Mouse (Mus musculus): ENCODE results near the gene Smim22.
A peak's percentile ranks its signal among the peaks of the same experiment; 100 is the strongest.

Gene Smim22

DNA sequence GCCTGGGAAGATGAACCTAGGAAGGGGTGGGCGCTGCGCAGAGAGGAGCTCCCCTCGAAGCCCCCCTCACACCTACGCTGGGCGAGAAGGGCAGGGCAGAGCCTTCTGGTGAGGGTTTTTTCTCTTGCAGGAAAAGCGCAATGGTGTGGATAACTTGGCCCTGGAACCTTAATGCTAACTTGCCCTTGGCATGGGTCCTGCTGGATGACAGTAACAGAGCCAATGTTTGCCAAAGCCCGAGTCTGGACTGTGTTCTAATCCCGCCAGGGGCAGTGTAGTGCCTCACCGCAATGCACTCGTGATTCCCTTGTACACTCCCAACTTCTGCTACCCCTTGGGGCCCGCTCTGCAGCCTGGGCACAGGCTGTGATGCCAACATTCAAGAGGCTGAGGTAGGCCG lies 988 bp downstream of the Smim22 start:
- DNase-seq (ENCODE audit: low spot score) = no peak

DNA sequence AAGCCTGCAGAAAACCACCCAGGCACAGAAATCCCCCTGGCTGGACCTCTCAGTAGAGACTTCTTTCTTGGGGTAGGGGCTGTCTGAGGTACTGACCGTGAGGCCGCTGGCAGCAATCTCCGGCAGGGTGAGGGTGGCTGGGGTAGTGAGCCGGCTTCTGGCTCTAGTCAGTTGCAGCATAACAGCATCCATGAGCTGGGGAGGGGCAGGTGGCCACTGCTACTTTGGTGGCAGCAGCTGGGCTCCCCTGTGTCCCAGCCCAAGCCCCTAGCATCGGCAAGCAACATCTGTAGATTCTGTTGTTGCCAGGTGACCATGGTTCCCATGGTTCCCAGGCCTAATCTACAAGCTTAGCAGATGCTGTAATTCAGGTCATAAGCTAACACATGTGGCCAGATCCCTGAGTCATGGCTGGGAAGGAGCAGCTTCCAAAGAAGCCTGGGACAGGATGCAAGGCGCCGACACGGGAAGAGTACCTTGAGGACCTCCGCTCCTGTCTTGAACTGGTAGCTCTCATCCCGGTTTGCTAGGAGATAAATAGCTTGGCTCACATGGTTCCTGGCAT lies 3.4 kb downstream of the Smim22 start:
- DNase-seq (ENCODE audit: low spot score) = peak; percentile 15

DNA sequence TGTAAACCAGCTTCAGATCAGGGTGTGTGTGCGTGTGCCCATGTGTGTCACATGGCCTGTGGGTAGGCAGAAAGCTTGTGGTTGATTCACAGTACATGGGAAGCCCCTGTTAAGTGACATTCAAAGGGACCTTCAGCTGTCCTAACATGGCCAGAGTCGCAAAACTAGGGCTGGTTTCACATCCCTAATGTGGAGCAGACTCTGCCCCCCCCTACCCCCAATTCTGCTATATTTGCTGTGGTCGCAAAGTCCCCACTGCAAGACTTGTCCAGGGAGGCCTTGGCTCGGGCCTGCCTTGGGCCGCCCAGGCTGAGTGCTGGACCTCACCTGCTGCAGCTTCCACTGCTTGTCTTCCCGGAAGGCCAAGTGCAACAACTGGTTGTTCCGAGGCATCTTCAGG lies 4.2 kb downstream of the Smim22 start:
- no peak for DNase-seq (ENCODE audit: low spot score)

DNA sequence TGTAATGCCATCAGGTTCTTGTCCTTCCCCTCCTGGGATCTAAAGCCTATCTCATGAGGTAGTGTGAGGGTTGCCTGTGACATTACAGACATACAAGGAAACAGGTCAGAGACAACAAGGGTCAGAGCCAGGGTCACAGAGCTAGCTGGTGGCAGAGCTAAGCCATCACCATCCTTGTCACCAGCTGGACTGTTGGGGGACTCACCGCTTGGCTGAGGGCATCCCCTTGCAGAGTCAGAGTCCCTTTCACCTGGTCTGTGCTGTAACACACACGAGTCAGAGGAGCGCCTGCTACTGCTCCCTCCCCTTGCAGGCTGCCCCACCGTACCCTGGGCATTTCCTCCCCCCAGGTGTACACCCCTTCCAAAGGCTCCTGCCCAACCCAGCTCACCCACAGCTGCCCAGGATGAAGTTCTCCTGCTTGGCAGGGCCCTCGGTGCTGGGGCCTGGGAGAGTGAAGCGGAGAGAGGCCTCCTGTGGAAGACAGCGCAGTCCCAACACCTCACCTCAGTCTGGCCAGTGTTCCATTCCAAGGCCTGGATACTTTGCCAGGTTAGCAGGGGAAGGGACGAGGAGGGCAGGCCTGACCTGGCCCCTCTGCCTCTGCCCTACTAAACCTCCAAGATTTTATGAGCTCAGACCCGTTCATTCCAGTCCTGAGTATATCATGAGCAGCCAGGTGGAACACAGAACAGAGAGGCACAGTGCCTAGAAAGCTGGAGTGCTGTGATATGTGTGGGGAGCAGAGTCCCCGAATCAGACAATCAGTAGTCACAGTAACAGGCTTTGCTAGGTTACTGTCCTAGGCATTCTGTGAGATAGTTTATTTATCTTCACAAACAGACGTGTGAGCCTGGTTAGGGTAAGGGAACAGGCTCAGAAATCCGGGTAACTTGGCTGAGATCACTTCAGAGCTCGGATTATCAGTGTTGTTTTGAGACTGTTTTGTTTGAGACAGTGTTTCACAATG lies 5.2 kb downstream of the Smim22 start:
- DNase-seq (ENCODE audit: low spot score) = no peak

DNA sequence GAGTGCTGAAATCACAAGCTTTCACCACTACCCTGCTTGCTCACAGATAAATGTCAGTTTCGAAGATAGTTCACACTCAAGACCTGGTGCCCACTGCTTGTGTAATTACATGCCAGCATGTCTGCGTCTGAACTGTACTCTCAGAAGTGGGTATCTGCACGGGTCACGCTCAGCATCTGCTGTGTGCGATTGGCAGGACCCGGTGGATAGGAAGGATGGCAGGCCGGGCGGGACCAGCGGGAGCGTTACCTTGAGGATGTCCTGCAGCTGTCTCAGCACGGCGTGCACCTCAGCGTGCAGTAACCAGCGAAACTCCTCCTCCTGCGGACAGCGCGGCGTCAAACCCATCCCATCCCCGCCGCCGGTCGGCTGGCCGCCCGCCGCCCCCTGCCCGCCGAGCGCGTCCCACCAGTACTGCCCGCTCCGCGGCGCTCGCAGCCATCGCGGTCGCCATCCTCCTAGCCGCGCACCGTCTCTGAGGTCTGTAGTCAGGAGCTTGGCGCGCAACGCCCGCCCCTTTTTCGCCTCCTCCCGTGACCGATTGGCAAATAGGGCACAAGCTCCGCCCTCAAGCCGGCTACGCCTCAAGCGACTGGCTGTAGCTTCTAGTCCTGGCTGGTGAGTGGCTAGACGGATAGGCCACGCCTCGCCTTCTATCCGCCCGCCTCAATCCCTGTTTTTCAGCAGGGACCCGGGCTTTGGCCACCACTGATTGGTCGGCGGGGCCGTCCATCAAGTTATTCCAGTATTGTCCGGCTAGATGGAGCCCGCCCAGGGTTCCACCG lies 6.2 kb downstream of the Smim22 start, which contains the start of gene Rogdi:
Gene Rogdi (minus strand): TSS at position 500 of the 785 bp plus-strand sequence.
- peak; percentile 100 for DNase-seq (ENCODE audit: low spot score)

DNA sequence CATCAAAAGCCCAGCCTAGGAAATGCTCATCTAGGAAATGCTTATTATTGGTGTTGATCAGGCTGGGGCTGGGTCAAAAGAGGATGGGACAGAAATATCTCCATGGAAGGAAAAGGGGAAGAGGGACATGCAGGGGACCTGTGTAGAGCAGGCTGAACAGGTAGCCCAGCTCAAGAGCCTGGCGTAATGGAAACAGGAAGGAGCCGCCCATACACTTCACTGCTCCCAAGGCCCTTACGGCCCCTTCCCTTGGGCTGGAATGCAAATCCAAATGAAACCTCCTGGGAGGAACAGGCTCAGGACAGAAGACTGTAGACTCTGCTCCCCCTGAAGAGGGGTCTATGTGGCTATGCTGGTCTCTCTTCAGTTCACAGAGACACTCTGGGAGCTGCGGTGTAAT lies 7.5 kb downstream of the Smim22 start:
- DNase-seq (ENCODE audit: low spot score) = no peak

DNA sequence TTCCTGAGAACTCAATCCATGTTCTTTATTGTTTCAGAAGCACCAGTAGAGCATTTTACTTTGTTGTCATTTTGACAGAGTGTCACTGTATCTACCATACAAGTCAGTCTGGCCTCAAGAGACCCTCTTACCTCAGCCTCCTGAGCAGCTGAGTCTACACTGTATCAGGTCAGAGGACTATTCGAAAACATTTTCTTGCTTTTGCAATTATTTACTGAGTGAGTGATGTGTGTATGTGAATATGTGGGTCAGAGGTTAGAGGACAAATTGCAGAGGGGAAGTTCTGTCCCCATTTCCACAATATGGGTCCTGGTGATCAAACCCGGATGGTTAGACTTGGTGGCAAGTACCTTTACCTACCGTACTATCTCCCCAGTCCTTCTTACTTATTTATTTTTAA lies 16.9 kb downstream of the Smim22 start:
- no peak for DNase-seq (ENCODE audit: low spot score)

DNA sequence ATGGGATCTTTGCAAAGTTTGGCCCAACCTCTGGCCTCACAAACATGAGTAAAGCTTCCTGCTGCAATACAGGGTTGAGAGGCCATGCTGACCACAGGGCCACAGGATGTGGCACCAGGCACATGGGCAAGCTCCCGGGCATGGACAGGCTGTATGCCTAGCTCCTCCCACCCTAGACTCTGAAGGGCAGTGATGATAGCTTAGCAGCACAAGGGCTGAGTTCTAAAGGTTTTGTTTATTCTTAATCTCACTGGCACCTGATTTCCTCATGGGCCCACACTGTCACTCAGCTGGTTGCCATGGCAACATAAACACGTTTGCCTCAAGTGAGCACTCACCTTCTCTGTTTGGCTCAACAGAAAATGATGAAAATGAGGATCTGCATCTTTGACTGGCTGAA lies 22.8 kb downstream of the Smim22 start:
- no peak for DNase-seq (ENCODE audit: low spot score)

DNA sequence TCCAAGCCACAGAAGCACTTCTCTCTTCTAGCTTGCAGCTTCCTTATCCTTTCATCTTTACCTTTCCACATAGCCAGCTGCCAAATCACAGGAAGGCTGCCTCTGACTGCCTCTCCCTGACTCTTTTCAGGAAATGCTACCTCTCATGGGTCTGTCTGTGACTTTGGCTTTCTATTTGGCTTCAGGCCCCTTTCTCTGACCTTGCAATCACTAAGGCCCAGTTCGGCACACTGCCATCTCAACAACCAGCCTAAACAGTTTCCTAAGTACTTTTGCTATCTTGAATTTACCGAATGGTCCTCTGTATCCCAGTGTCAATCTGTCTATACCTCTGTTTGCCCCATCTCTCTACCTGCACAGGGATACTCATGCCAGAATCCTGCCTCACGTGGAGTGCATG lies 28.5 kb downstream of the Smim22 start:
- no peak for DNase-seq (ENCODE audit: low spot score)

DNA sequence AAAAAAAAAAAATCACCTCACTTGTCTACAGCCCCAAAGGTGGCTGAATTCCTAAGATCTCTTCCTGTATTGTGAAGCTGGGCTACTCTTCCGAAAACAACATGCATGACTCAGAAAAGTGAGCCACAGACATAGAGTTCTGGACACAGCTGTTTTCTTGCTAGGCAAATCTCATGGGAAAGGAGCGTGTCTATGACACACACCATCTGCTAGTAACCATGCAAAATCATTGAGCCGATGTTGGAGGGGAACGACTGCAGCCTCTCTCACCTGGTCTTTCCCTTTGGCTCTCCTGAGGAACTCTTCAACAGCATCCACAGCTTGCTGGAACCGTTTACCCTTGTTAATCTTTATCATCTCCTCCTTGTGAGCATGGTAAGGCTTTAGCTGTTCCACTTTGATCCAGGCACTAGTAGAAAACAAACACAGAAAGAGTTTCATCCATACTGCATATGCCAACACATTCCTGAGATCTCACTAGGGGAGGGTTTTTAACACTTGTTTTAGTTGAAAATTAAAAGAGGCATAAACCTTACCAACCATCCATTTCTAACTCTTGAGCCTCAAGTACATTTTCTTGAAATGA lies 29.7 kb downstream of the Smim22 start:
- peak; percentile 10 for DNase-seq (ENCODE audit: low spot score)

DNA sequence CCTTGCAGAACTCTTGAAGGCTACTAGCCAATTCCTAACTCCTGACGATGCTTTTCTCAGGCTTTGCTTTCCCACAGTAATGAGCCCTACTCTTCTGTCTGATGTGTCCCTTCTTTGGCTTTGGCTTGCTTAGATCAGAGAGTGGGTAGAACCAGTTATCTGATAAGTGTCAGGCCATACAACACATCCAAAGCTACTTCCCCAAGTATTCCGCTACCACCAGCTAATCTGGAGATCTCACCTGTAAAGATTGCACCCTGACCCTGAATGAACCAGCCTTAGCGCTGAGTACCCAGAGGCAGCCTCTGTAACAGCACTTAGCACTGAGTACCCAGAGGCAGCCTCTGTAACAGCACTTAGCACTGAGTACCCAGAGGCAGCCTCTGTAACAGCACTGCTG lies 38.2 kb downstream of the Smim22 start:
- no peak for DNase-seq (ENCODE audit: low spot score)

DNA sequence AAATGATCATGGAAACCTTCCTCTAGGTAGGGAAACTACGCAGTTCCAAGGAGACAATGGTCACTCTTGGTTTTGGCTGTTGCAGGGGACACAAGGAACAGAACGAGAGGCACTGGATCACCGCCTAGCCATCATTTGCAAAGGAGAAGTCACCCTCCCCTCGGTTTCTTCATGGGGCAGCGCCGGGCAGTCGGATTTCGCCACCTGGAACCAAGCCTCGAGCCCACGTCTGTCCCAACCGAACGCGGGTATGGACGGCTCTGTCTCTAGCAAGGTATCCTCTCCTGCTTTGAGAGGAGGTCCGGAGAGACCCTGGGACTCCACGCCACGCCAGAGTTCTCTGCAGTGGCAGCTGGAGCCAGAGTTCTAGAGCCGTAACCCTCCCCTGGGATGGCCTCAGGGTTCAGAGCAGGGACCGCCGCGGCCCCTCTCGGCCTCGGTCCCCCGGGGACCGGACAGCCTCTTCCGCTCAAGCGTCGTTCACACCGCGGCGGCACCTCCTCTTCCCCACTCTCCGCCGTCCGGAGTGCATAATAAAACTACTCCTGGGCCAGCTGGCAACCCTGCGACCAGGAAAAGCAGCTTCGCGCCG lies 42.2 kb downstream of the Smim22 start:
- no peak for DNase-seq (ENCODE audit: low spot score)

DNA sequence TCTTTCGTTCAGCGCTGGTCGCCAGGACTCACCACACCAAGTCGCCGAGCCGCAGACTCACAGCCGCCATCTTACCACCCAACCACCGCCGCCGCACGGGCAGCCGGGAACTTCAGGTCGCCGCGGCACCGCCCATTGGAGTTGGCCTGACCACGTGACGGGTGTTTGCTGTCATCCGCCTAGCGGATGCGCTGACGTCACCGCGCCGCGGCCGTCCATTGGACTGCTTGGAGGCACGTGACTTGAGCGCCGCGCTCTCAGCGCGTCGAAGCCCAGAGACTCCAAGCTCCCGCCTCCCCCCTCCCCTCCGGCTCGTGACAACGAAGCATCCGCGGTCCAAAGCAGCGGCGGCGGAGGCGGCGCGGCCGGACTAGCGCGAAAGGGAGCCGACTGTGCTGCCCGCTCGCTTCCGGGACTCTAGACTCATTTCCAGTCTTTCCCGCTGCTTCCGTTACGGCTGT lies 42.7 kb downstream of the Smim22 start, which contains the start of the genes Glyr1 and Ubn1:
Gene Glyr1 (minus strand): TSS at position 90 of the 461 bp plus-strand sequence.
Gene Ubn1 (plus strand): TSS at position 284 of the 461 bp plus-strand sequence.
- peak; percentile 99 for DNase-seq (ENCODE audit: low spot score)

DNA sequence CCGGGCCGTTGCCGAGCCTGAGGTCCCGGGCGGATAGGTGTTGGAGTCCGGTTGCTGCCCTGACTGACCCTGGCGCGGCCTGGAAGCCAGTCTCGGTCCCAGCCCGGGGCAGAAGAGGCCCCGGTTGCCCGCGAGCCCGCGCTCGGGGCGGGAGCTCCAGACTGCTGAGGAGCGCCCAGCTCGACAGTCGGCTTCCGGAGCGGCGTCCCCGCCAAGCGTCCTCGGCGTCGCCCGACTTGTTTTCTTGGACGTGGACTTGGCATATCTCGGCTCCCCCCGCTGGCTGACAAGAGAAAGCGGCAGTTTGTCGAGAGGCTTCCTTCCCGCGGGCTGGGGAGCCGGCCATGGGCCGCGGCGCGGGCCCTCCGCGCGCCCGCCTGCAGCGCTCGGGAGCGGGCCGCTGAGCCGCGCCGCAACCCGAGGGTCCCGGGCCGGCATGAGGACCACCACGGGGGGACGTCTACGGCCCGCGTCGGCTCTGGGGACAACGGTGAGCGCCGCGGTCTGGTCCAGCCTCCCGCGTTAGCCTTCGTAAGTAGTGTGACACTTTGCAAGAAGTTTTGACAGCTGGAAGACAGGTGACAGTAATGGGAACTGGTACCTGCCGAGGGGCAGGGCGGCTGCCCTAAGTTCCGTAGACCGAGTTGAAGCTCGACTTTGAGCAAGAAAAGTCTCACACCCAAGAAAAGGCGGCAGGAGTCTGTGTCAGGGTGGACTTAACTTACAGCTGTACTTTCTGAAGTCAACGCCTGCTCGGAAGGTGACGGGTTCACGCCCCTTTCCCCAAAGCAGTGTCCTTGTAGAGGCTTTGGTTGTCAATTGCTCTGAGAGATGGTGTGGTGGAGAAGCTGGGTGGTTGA lies 43.4 kb downstream of the Smim22 start:
- peak; percentile 73 for DNase-seq (ENCODE audit: low spot score)
